Mouse (Mus musculus) hindbrain, embryonic 11.5 days (tissue): ENCODE results near the gene Spint3. TPM values are rescaled to one million over a fixed set of nuclear protein-coding genes. Genes with fewer than 3 reads are reported as not detected.
"Not testable (repeated sequence)": the region's sequence is repeated elsewhere in the genome, so short reads cannot be mapped to it uniquely, and the experiment has no call there.

Experiments used
- ATAC-seq: fragments of 200-750 bp; cut with Nextera tagmentation; 2 replicates; pipeline ENCODE4 v1.8.0; 2017; ENCODE audit warnings: mild to moderate bottlenecking, moderate TSS enrichment, moderate library complexity; ENCODE audit not compliant: low FRiP score
- DNase-seq: peaks from one replicate; pipeline ENCODE4 v3.0.0-alpha.2; 2015; ENCODE audit warnings: low spot score
- H3K27ac ChIP-seq: fragments of 300-500 bp; sonication (generic); 2 replicates; pipeline ENCODE4 v1.5.1; 2014; ENCODE audit warnings: mild to moderate bottlenecking, low read depth, low read length
- H3K27me3 ChIP-seq: fragments of 300-500 bp; sonication (generic); 2 replicates; pipeline ENCODE4 v1.6.1; 2014; ENCODE audit warnings: mild to moderate bottlenecking, low read length, moderate library complexity, mixed read lengths; ENCODE audit not compliant: control insufficient read depth, insufficient read depth
- H3K36me3 ChIP-seq: fragments of 300-500 bp; sonication (generic); 2 replicates; pipeline ENCODE4 v1.6.1; 2014; ENCODE audit warnings: mild to moderate bottlenecking, low read length, moderate library complexity, mixed read lengths; ENCODE audit not compliant: control insufficient read depth, insufficient read depth
- H3K4me1 ChIP-seq: fragments of 300-500 bp; sonication (generic); replicated peaks from 2 replicates; pipeline ENCODE4 v1.6.1; 2014; ENCODE audit warnings: low read length, mixed read lengths; ENCODE audit not compliant: control insufficient read depth, insufficient read depth
- H3K4me2 ChIP-seq: fragments of 300-500 bp; sonication (generic); replicated peaks from 2 replicates; pipeline ENCODE4 v1.6.1; 2014; ENCODE audit warnings: mild to moderate bottlenecking, low read depth, low read length
- H3K4me3 ChIP-seq: fragments of 300-500 bp; sonication (generic); 2 replicates; pipeline ENCODE4 v1.5.1; 2014; ENCODE audit warnings: low read depth, low read length
- H3K9ac ChIP-seq: fragments of 300-500 bp; sonication (generic); 2 replicates; pipeline ENCODE4 v1.6.1; 2014; ENCODE audit warnings: low read depth, low read length
- H3K9me3 ChIP-seq: fragments of 300-500 bp; sonication (generic); 2 replicates; pipeline ENCODE4 v1.6.1; 2016; ENCODE audit warnings: low read length; ENCODE audit not compliant: control insufficient read depth
- WGBS: fragments of 180-500 bp; shearing (Covaris S2); extraction: QIAGEN DNeasy Blood & Tissue Kit; methylation state at CpG from one replicate; pipeline ENCODE4 v1.1.7; 2014; 5-methylcytosine and 5-hydroxymethylcytosine counted together
- polyA plus RNA-seq: library from polyadenylated mRNA; unstranded; fragments of >200 nt; fragmentation: Nextera tagmentation; extraction: Ambion mirVana; gene quantifications from 2 replicates; pipeline ENCODE4 v1.2.1, GENCODE M21; 2014

Gene Spint3
- polyA plus RNA-seq, 1 experiment from 2014 or later: not detected

DNA sequence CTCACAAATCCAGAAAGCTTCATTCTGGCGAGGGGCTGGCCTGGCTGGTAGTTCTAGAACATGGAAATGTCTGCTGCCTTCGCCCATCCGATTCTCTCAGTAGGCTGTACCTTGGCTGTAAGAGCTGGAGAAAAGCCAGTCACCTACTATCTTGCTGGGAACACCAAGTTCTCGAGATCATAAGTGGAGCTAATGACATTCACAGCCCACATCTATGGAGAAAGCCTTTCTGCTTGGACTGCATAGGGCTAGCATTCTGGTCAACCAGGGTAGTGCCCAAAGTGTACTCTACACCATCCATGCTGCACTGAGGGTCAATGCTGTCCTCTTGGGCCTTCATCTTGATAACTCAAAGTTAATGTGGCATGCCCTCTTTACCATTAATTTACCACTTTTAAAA lies 20.2 kb upstream of the Spint3 start, which contains the start of gene Eppin:
TSS of gene Eppin (minus strand) at position 101 of the 400 bp plus-strand sequence.
- WGBS: 84% methylated on average over 4 of the region's 4 CpGs
- no peak within 1 kb of the TSS for H3K9ac ChIP-seq
- no peak within 1 kb of the TSS for H3K27ac ChIP-seq
- H3K4me3 ChIP-seq: no peak within 1 kb of the TSS
- H3K9me3 ChIP-seq: no peaks in the 10 kb centered on the region
- H3K4me1 ChIP-seq: no peaks in the 10 kb centered on the region
- no peaks in the 10 kb centered on the region for H3K36me3 ChIP-seq
- no peak within 1 kb of the TSS for H3K4me2 ChIP-seq
- no peak for ATAC-seq
- DNase-seq: no peak
- H3K27me3 ChIP-seq: no peaks in the 10 kb centered on the region

DNA sequence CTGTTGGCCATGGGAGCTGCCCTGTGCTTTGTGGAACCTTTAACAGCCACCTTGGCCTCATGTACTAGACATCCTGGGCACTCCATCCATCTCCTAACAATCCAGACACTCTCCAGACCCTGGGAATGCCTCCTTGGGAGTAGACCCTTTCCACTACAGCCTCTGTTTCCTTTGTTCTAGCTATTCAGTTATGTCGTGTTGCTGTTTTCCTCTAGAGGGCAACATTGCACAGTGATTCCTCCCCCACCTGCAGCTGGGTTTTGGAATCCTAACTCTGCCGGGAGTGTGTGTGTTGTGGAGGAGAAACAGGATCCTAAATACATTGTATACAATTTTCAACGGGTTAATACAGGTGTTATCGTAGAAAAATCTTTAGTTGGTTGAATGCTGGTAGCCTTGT lies 18.8 kb upstream of the Spint3 start:
- Histone ChIP-seq H3K27ac (no peak overlapping the region), H3K4me3 (no peak overlapping the region), H3K9ac (no peak overlapping the region), H3K4me1 (no peaks in the 10 kb centered on the region), H3K36me3 (no peaks in the 10 kb centered on the region), H3K4me2 (no peak overlapping the region), H3K27me3 (no peaks in the 10 kb centered on the region), H3K9me3 (no peaks in the 10 kb centered on the region)
- DNase-seq (peak; percentile 70), ATAC-seq (no peak)
- WGBS: 11% methylated on average over 4 of the region's 4 CpGs

DNA sequence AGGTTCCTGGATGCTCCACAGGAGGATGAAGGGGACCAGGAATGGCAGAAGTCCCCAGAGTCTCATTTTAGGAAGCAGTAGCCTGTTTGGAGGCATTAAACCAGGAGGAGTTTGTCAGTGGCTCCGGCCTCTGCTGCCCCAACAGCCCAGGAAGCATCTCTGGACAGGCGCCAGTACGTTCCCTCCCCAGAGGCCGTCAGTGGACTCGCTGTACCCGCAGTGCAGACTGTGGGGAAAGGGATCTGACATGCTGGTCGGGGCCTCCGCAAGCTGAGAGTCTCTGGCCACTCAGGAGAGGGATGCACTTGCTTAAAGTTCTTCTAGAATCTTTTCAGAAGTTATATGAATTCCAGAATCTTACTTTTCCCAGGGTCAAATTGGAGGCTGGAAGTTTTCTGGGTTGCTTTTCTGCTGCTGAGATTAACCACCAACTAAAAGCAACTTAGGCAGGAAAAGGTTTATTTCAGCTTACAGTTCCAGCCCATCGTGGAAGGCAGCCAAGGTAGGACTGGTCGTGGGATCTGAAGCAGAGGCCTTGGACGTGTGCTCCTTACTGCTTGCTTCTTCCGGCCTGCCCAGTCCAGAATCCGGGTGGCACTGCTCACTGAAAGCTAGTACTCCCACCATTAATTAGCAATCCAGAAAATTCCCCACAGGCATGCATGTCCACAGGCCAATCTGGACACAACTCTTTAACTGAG lies 11.9 kb upstream of the Spint3 start, which contains the start of gene Wfdc6a:
TSS of gene Wfdc6a (minus strand) at position 423 of the 701 bp plus-strand sequence.
- not testable (repeated sequence) for H3K9ac ChIP-seq, H3K36me3 ChIP-seq, H3K27ac ChIP-seq, H3K4me3 ChIP-seq, H3K4me2 ChIP-seq, H3K27me3 ChIP-seq, H3K4me1 ChIP-seq, H3K9me3 ChIP-seq, ATAC-seq, DNase-seq
- WGBS: 76% methylated on average over 13 of the region's 13 CpGs

DNA sequence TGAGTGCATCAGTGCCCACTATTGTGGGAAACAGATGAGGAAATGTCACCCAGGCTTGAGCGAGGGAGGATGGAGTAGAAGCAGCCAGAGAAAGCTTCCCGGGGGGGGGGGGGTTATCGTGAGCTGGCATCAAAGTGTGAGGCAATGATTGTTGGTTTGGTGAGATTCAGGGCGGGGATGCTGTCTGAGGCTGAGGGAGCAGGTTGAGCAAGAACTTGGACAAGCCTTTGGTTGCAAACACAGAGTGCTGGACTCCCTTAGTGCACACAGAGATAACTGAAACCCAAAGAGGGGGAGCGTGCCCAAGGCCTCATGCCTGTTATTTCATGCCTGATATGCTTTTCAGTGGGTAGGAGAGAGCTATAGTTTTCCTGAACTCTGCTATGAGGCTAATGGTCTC lies 5.8 kb downstream of the Spint3 start:
- Histone ChIP-seq H3K27me3 (peaks cover 1% of the 10 kb centered on the region; the same call in 1 of the 2 replicates), H3K9ac (no peak overlapping the region), H3K36me3 (no peaks in the 10 kb centered on the region), H3K9me3 (no peaks in the 10 kb centered on the region), H3K4me1 (peaks cover 7% of the 10 kb centered on the region), H3K4me3 (no peak overlapping the region), H3K4me2 (no peak overlapping the region), H3K27ac (no peak overlapping the region)
- ATAC-seq (no peak), DNase-seq (no peak)
- WGBS: 93% methylated on average over 5 of the region's 5 CpGs

DNA sequence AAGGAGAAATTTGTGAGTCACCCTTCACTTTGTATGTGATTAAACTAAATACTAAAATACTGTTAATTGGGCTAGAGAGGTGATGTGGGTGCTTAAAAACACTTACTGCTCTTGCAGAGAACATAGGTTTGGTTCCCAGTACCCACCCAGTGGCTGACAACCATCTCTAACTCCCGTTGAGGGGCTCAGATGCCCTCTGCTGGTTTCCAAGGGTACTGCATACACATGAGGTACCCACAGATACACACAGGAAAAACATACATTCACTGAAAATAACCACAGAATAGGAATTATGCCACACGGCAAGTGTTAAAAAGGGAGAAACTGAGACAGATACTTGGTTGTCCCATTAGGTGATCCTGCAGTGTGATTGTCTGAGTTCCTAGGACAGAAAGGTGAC lies 6.3 kb downstream of the Spint3 start:
- H3K4me3 ChIP-seq: no peak overlapping the region
- ATAC-seq (no peak), DNase-seq (no peak)
- no peak overlapping the region for H3K9ac ChIP-seq
- H3K4me2 ChIP-seq: no peak overlapping the region
- H3K4me1 ChIP-seq: peaks cover 7% of the 10 kb centered on the region
- H3K27ac ChIP-seq: no peak overlapping the region
- H3K27me3 ChIP-seq: peaks cover 5% of the 10 kb centered on the region; the same call in 1 of the 2 replicates
- 94% methylated on average over 2 of the region's 2 CpGs for WGBS
- no peaks in the 10 kb centered on the region for H3K9me3 ChIP-seq
- no peaks in the 10 kb centered on the region for H3K36me3 ChIP-seq

DNA sequence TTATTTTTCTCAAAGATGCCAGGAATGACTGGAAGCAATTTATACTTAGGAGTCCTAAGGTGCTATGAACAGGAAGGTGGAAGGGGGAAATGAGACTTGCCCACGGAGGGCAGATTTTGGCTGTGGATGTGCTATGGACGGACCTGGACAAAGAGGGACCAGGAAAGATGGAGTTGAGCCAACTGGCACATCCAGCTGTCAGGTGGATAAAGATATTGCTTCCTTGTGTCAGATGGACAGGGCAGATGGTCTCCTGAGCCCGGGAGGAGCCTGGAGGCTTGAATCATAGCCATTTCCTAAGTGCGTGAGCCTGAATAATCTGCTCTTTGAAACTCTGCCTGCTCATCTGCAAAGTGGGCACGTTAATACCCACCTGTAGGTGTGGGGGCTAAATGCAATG lies 8.9 kb downstream of the Spint3 start:
- Histone ChIP-seq H3K27me3 (peaks cover 5% of the 10 kb centered on the region; the same call in 1 of the 2 replicates), H3K36me3 (no peaks in the 10 kb centered on the region), H3K4me2 (no peak overlapping the region; the same call in 1 of the 2 replicates), H3K4me1 (peaks cover 7% of the 10 kb centered on the region), H3K27ac (no peak overlapping the region), H3K9me3 (no peaks in the 10 kb centered on the region), H3K9ac (no peak overlapping the region), H3K4me3 (no peak overlapping the region)
- 79% methylated on average over 5 of the region's 5 CpGs for WGBS
- DNase-seq (no peak), ATAC-seq (no peak)

DNA sequence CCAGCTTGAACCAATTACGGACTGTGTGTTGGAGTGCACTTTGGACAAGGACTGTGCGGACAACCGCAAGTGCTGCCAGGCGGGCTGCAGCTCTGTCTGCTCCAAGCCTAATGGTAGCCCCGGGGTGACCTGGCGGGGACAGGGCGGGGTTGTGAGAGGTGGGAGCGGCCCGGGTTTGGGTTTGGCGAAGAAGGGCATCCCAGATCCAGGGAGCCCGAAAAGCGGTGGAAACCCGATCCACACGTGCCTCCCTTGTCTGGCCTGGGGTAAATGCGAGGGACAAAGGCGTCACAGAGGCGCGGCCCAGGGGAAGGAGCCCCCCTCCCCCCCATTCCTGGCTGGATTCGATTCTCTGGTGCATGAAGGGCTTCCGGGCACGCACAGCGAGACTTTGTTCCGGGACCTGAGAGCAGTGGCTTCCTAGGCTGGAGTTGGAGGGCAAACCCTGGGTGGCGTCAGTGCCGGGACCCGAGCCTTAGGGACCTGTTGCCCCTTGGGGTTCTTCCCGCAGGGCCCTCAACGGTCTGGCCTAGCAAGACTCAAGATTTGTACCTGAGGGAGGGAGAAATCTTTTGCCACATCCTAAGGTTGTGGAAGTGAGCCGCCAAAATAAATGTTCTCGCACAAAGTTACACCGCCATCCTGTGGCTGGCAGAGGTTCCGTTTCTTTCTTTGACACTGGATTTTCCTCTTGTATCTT lies 9.8 kb downstream of the Spint3 start:
- ATAC-seq: peak; percentile 73
- Histone ChIP-seq H3K36me3 (no peaks in the 10 kb centered on the region), H3K4me2 (peak overlapping the region; percentile 88), H3K27me3 (peaks cover 5% of the 10 kb centered on the region; the same call in 1 of the 2 replicates), H3K4me1 (peaks cover 7% of the 10 kb centered on the region), H3K27ac (no peak overlapping the region), H3K4me3 (peak overlapping the region; percentile 41), H3K9me3 (no peaks in the 10 kb centered on the region), H3K9ac (peak overlapping the region; percentile 66)
- under 1% methylated on average over 30 of the region's 32 CpGs for WGBS
- DNase-seq: peak; percentile 72

DNA sequence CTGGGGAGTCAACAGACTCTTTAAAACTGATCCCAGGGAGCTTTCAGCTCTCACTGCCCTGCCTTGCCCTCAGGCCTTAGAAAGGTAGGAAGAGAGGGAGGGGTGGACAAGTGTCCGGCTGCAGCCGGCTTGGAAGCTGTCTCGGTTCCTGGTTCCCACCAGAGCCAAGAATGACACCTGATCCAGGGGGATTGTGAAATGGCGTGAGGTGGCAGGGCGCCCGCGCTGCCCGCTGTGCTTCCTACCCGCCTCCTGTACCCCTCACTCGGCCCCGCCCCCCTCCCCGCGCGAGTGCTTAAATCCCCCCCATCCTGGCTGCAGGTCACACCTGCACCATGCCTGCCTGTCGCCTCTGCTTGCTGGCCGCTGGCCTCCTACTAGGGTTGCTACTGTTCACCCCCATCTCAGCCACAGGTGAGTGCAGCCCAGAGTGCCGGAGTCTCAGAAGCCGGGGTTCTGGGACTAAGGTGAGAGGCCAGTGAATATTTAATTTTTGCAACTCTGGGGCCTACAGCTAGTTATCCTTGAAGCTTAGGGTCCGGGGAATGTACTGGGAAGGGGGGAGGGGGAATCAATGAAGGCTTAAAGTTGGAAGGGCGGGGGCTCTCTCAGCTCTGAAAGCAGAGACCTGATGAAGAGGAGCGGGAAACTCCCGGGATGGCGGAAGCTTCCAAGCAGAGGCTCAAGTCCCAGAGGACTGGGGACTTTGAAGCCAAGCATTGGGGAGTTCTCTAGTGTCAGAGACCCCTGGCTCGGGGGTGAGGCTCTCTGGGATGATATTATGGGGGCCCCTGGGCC lies 10.7 kb downstream of the Spint3 start, which contains the start of gene Wfdc2:
TSS of gene Wfdc2 (plus strand) at position 23 of the 798 bp plus-strand sequence.
- ATAC-seq: peak; percentile 12; the same call in 1 of the 2 replicates

More for the DNA sequence above, 10.7 kb downstream of the Spint3 start, which contains the start of gene Wfdc2:
- H3K4me3 ChIP-seq: peak within 1 kb of the TSS; percentile 41
- peaks cover 7% of the 10 kb centered on the region for H3K4me1 ChIP-seq
- H3K9ac ChIP-seq: peak within 1 kb of the TSS; percentile 66
- no peaks in the 10 kb centered on the region for H3K9me3 ChIP-seq
- peak within 1 kb of the TSS; percentile 88 for H3K4me2 ChIP-seq
- peak; percentile 48 for DNase-seq
- H3K36me3 ChIP-seq: no peaks in the 10 kb centered on the region
- 1% methylated on average over 19 of the region's 24 CpGs for WGBS
- no peak within 1 kb of the TSS for H3K27ac ChIP-seq
- H3K27me3 ChIP-seq: peaks cover 5% of the 10 kb centered on the region; the same call in 1 of the 2 replicates
